Mouse (Mus musculus) forebrain, embryonic 12.5 days (tissue): ENCODE results near the gene Gm28048. TPM values are rescaled to one million over a fixed set of nuclear protein-coding genes. Genes with fewer than 3 reads are reported as not detected.

Experiments used
- ATAC-seq: fragments of 200-750 bp; cut with Nextera tagmentation; 2 replicates; pipeline ENCODE4 v1.8.0; 2017; ENCODE audit warnings: moderate TSS enrichment; ENCODE audit not compliant: low FRiP score
- H3K27ac ChIP-seq: fragments of 300-500 bp; sonication (generic); 2 replicates; pipeline ENCODE4 v1.5.1; 2016; ENCODE audit warnings: mild to moderate bottlenecking
- H3K27me3 ChIP-seq: fragments of 300-500 bp; sonication (generic); 2 replicates; pipeline ENCODE4 v1.6.1; 2016; ENCODE audit warnings: mild to moderate bottlenecking
- H3K36me3 ChIP-seq: fragments of 300-500 bp; sonication (generic); replicated peaks from 2 replicates; pipeline ENCODE4 v1.6.1; 2016; ENCODE audit warnings: mild to moderate bottlenecking
- H3K4me1 ChIP-seq: fragments of 300-500 bp; sonication (generic); 2 replicates; pipeline ENCODE4 v1.6.1; 2016
- H3K4me2 ChIP-seq: fragments of 300-500 bp; sonication (generic); 2 replicates; pipeline ENCODE4 v1.6.1; 2016; ENCODE audit warnings: mild to moderate bottlenecking, moderate library complexity
- H3K4me3 ChIP-seq: fragments of 300-500 bp; sonication (generic); replicated peaks from 2 replicates; pipeline ENCODE4 v1.5.1; 2016; ENCODE audit warnings: mild to moderate bottlenecking
- H3K9ac ChIP-seq: fragments of 300-500 bp; sonication (generic); 2 replicates; pipeline ENCODE4 v1.6.1; 2016; ENCODE audit warnings: mild to moderate bottlenecking
- H3K9me3 ChIP-seq: fragments of 300-500 bp; sonication (generic); 2 replicates; pipeline ENCODE4 v1.6.1; 2016
- WGBS: fragments of 180-500 bp; shearing (Covaris S2); methylation state at CpG from one replicate; pipeline ENCODE4 v1.1.7; 2016; 5-methylcytosine and 5-hydroxymethylcytosine counted together
- polyA plus RNA-seq: library from polyadenylated mRNA; unstranded; fragments of >200 nt; fragmentation: Nextera tagmentation; extraction: Ambion mirVana; gene quantifications from 2 replicates; pipeline ENCODE4 v1.2.1, GENCODE M21; 2016

The Gm28048 gene
- polyA plus RNA-seq, 1 experiment from 2014 or later = 4.7 TPM

DNA sequence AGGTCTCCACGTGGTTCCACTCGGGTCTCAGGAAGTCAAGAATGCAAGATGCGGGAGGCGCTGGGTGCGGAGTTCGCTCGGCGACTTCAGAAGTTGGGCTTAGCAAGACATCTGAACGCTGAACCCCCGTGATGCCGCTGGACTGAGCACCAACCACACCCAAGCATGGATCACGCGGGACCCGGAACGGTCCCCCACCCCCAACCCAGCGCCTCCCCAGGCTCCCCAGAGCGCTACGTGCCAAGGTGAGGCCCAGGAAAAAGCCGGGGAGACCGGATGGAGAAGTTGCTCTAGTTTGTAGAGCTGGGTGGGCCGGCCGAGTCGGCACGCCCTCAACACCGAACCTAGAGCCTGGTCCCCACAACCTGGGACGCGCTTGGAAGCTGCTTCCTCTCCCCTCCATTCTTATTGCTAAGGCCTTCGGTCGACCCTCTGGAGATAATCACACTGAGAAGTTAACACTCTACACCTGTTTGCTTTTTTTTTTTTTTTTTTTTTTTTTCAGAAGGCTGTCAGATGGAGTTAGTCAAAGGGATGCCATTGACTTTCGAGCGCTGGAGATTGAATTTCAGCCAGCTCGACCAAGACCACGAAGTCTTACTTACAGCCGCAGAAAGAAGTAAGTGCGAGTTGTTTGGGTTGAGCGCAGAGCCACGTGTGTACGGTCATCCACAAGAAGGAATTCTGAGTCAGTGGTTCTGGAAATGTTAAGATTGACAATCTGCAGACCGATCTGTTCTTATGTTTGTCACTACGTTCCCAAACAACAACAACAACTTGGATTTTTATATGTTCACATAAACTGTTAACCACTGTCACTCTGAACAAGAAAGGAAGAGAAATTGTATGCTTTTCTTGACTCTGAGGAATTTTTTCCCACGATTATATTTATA, 121.3 kb downstream of the Gm28048 start, which contains the start of gene B3gnt2:
B3gnt2 (minus strand) TSS at position 627 of the 893 bp plus-strand sequence.
- Histone ChIP-seq H3K4me3 (peak within 1 kb of the TSS; percentile 75), H3K9me3 (no peaks in the 10 kb centered on the region), H3K36me3 (no peaks in the 10 kb centered on the region), H3K4me1 (peaks cover 40% of the 10 kb centered on the region), H3K27ac (no peak within 1 kb of the TSS), H3K9ac (peak within 1 kb of the TSS; percentile 65), H3K4me2 (peak within 1 kb of the TSS; percentile 99), H3K27me3 (peaks cover 70% of the 10 kb centered on the region)
- 5% methylated on average over 41 of the region's 41 CpGs for WGBS
- ATAC-seq = 0 out of 2 replicates have a peak, but pooled peaks have one; percentile 10

DNA sequence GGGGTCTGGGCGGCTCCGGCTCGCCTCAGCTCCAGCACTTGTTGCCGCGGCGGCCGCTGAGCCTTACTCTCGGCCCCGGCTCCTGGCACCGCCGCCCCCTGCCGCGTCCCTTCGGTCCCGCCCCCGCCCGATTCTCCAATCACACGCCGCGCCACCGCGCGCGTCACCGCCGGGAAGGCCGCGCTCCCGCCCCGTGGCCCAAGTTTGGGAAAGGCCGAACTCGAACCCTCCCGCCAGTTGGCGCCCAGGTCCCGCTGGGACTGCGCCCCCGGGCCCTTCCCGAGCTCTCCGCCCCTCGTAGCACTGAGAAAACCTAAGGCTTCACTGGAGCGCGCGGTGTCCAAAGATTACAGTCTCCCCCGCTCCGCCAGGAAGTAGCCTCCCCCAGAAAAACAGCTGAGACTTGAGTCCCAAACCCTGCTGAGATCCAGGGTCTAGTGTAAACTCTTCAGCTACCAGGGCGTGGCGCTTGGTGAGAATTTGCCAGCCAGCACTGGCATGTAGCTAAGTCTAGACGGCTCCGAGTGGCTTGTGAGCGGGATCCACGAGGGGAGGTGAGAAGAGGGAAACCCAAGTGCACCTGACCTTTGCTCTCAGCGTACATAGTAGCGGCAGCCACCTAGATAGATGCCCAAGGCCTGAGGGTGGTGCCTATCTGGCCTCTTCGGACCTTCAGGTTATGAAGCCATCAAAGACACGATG, 122.1 kb downstream of the Gm28048 start:
- Histone ChIP-seq H3K36me3 (no peaks in the 10 kb centered on the region), H3K4me3 (peak overlapping the region; percentile 75), H3K9me3 (no peaks in the 10 kb centered on the region), H3K27ac (no peak overlapping the region), H3K27me3 (peaks cover 72% of the 10 kb centered on the region), H3K9ac (peak overlapping the region; percentile 65), H3K4me2 (peak overlapping the region; percentile 99), H3K4me1 (peaks cover 37% of the 10 kb centered on the region)
- ATAC-seq = peak; percentile 93
- WGBS = under 1% methylated on average over 32 of the region's 55 CpGs

DNA sequence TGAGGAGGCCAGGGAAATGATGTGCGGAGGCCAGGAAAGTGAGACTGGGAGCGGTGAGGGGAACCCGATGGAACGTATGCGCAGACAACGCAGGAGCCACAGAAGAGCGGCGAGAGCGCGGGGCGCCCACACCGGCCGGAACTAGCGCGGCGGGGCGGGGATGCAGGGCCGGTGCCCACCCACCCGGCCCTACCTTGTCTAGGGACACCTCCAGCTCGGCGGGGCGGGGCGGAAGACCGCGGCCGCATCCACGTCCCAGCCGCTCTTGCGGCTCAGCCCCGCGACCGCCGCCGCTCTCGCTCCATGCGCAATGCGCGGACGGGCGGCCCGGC, 122.6 kb downstream of the Gm28048 start:
- peak overlapping the region; percentile 75 for H3K4me3 ChIP-seq
- no peaks in the 10 kb centered on the region for H3K36me3 ChIP-seq
- H3K4me1 ChIP-seq = peaks cover 32% of the 10 kb centered on the region
- no peaks in the 10 kb centered on the region for H3K9me3 ChIP-seq
- ATAC-seq = no peak; the same call in 1 of the 2 replicates
- no peak overlapping the region for H3K27ac ChIP-seq
- peaks cover 72% of the 10 kb centered on the region for H3K27me3 ChIP-seq
- H3K4me2 ChIP-seq = peak overlapping the region; percentile 99
- under 1% methylated on average over 25 of the region's 41 CpGs for WGBS
- H3K9ac ChIP-seq = peak overlapping the region; percentile 65

GRCm38 (mm10) chr11:22858441-22859300, 123.2 kb downstream of the Gm28048 start:
- peaks cover 71% of the 10 kb centered on the region for H3K27me3 ChIP-seq
- H3K36me3 ChIP-seq = no peaks in the 10 kb centered on the region
- H3K4me1 ChIP-seq = peaks cover 27% of the 10 kb centered on the region
- no peak overlapping the region for H3K27ac ChIP-seq
- H3K4me2 ChIP-seq = peak overlapping the region; percentile 99
- peak overlapping the region; percentile 65 for H3K9ac ChIP-seq
- 1% methylated on average over 50 of the region's 50 CpGs for WGBS
- H3K9me3 ChIP-seq = no peaks in the 10 kb centered on the region
- peak overlapping the region; percentile 75 for H3K4me3 ChIP-seq
- ATAC-seq = peak; percentile 5; the same call in 1 of the 2 replicates

- 12% methylated on average over 25 of the region's 25 CpGs for WGBS
- H3K4me1 ChIP-seq = peaks cover 24% of the 10 kb centered on the region
- no peak overlapping the region for H3K27ac ChIP-seq
- peak overlapping the region; percentile 75 for H3K4me3 ChIP-seq
- no peak for ATAC-seq
- no peak overlapping the region for H3K9ac ChIP-seq
- no peaks in the 10 kb centered on the region for H3K36me3 ChIP-seq
- H3K9me3 ChIP-seq = no peaks in the 10 kb centered on the region
- H3K27me3 ChIP-seq = peaks cover 64% of the 10 kb centered on the region
- H3K4me2 ChIP-seq = peak overlapping the region; percentile 99
These were observed 124.0 kb downstream of the Gm28048 start for GRCm38 (mm10) chr11:22857705-22858440.

DNA sequence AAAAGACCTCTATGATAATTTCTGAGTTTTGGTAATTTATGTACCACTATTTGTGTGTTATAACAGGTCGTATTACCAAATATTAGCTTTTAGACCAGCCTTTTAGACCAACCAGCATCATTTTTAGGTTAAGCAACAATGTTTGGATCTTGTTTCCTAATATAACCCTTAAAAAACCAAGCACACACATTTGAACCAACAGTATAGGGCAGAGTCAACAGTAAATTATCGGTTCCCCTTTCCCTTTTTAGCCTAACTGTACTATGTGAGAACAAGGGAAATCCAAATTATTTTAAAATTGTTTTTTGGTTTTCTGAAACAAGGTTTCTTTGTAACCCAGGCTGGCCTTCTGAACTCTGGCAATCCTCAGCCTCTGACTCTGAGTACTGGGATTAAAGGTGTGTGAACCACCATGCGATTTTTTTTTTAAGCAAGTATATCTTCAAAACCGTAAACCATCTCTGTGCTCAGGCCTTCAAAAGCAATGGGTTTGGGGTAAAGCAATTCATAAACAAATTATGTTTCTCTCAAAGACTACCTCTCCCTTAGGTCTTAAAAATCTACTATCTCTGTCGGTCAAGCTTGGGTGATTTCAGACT, 124.7 kb downstream of the Gm28048 start:
- no peak overlapping the region for H3K4me3 ChIP-seq
- H3K36me3 ChIP-seq = no peaks in the 10 kb centered on the region
- H3K4me1 ChIP-seq = peaks cover 24% of the 10 kb centered on the region
- no peak overlapping the region for H3K9ac ChIP-seq
- ATAC-seq = no peak
- H3K4me2 ChIP-seq = no peak overlapping the region; the same call in 1 of the 2 replicates
- H3K27me3 ChIP-seq = peaks cover 59% of the 10 kb centered on the region
- 79% methylated on average over 5 of the region's 5 CpGs for WGBS
- H3K27ac ChIP-seq = no peak overlapping the region
- no peaks in the 10 kb centered on the region for H3K9me3 ChIP-seq

DNA sequence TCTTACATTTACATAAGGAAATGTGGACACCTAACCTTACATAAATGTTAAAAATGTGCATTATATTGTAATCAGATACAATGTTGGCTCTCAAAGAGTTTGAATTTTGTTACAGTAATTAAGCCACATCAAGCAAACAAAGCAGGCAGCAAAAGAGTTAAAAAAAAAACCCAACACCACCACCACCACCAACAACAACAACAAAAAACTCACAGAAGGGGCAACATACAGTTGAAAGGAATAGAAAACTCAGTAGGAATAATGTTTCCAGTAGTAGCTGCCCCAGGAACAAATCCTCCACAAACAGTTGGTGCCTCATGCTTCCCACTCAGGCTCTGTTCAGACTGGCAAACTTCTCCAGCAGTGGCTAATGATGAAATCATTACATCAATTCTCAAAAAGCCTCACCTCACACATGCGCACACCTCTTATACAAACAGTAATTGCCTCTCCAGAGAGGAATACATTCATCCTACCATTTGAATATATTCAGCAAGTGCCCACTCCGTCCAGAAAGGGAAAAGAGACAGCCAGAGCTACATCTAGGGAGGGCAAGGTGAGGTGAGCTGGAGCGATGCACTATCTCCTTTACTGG, 125.4 kb downstream of the Gm28048 start:
- Histone ChIP-seq H3K4me1 (peaks cover 24% of the 10 kb centered on the region), H3K36me3 (no peaks in the 10 kb centered on the region), H3K4me2 (no peak overlapping the region), H3K9me3 (no peaks in the 10 kb centered on the region), H3K4me3 (no peak overlapping the region), H3K27ac (no peak overlapping the region), H3K27me3 (peaks cover 53% of the 10 kb centered on the region), H3K9ac (no peak overlapping the region)
- WGBS = 84% methylated on average over 3 of the region's 3 CpGs
- no peak for ATAC-seq

DNA sequence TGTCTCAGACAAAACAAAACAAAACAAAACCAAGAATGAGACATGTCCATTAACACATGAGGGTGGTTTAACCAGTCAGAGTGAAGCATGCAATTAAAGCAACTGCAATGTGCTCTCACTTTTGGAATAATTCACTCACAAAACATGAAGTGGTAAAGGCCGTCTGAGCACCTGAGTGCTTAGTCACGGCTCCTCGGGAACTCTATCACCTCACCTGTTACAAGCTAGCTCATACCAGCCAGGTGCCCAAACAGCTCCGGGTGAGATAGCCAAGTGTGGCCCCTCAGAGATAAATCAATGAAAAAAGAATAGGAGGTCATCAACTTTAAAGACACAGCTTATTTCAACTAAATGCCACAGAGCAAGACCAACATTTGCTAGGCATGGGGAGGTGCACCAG, 127.3 kb downstream of the Gm28048 start:
- ATAC-seq = no peak
- H3K27ac ChIP-seq = no peak overlapping the region
- no peaks in the 10 kb centered on the region for H3K36me3 ChIP-seq

DNA sequence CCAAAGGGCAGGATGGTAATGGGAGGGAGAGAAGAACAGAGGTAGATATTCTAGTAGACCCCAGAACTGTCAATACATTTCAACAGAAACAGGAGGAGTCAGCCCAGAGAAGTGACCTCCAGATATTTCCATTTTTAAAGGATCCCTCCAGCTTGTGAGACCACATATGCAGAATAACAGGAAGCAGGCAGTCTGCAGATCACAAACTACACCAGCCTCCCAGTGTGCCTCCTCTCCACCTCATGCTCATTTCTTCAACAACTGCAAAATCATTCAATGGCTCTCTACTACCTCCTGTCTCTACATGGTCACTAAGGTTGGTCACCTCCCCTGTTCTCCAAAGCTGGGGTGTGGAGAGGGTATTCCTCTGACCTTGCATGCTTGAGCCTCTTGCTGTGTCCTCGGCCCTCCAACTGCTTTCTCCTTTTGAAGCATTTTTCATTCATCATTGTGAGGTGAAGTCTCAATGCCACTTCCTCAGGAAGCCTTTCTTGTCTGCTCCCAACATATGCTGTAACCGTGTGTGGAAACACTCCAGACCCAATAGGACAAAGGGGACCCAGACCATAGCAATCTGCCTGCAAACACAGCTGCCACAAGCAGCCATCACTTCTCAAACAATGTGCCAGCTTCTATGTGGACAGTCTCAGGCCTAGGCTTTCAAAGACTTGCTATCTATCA, 128.3 kb downstream of the Gm28048 start:
- Histone ChIP-seq H3K36me3 (no peaks in the 10 kb centered on the region), H3K9ac (no peak overlapping the region), H3K27ac (no peak overlapping the region), H3K4me2 (no peak overlapping the region), H3K4me1 (peaks cover 9% of the 10 kb centered on the region), H3K9me3 (no peaks in the 10 kb centered on the region), H3K4me3 (no peak overlapping the region), H3K27me3 (peaks cover 26% of the 10 kb centered on the region)
- WGBS = 58% methylated on average over 2 of the region's 2 CpGs
- no peak for ATAC-seq

More for the DNA sequence above, 127.3 kb downstream of the Gm28048 start:
- Histone ChIP-seq H3K4me1 (peaks cover 15% of the 10 kb centered on the region), H3K4me2 (no peak overlapping the region), H3K27me3 (peaks cover 35% of the 10 kb centered on the region), H3K9me3 (no peaks in the 10 kb centered on the region), H3K4me3 (no peak overlapping the region), H3K9ac (no peak overlapping the region)
- WGBS = 90% methylated on average over 4 of the region's 4 CpGs

GRCm38 (mm10) chr11:22852510-22852909, 129.4 kb downstream of the Gm28048 start:
- Histone ChIP-seq H3K9ac (no peak overlapping the region), H3K27me3 (peaks cover 15% of the 10 kb centered on the region), H3K4me2 (no peak overlapping the region), H3K4me3 (no peak overlapping the region), H3K4me1 (no peaks in the 10 kb centered on the region), H3K36me3 (no peaks in the 10 kb centered on the region), H3K9me3 (no peaks in the 10 kb centered on the region), H3K27ac (no peak overlapping the region)
- no peak for ATAC-seq
- 56% methylated on average over 1 of the region's 1 CpGs for WGBS
